Mouse (Mus musculus) cerebellum, adult 2 months (tissue): ENCODE measurements around the gene Scaf1.

Experiments
- CTCF ChIP-seq: fragments of 200-500 bp; IDR thresholded peaks from 2 replicates; pipeline ENCODE4 v1.5.1; 2011; ENCODE audit warnings: low read depth, mild to moderate bottlenecking, control low read depth, low read length, moderate library complexity, borderline replicate concordance; ENCODE audit not compliant: insufficient read depth
- POLR2A ChIP-seq: fragments of 200-500 bp; IDR thresholded peaks from 2 replicates; pipeline ENCODE4 v1.6.1; 2011; ENCODE audit warnings: low read length, control low read depth, borderline replicate concordance; ENCODE audit not compliant: insufficient read depth

- TF ChIP-seq CTCF (no peak), POLR2A (no peak)
These were observed 32.0 kb downstream of the Scaf1 start for GRCm38 (mm10) chr7:44983944-44984832.
